Mouse (Mus musculus) heart, embryonic 15.5 days (tissue): ENCODE results near the gene Magi1. TPM values are rescaled to one million over a fixed set of nuclear protein-coding genes. Genes with fewer than 3 reads are reported as not detected.

Experiments
- ATAC-seq: fragments of 200-750 bp; cut with Nextera tagmentation; replicated peaks from 2 replicates; pipeline ENCODE4 v1.8.0; 2017; ENCODE audit warnings: low read depth, moderate TSS enrichment; ENCODE audit not compliant: insufficient number of reproducible peaks, insufficient read depth, low FRiP score
- H3K27ac ChIP-seq: fragments of 300-500 bp; sonication (generic); 2 replicates; pipeline ENCODE4 v1.5.1; 2015; ENCODE audit warnings: mild to moderate bottlenecking, inconsistent platforms
- H3K27me3 ChIP-seq: fragments of 300-500 bp; sonication (generic); 2 replicates; pipeline ENCODE4 v1.6.1; 2015; ENCODE audit warnings: inconsistent platforms
- H3K36me3 ChIP-seq: fragments of 300-500 bp; sonication (generic); 2 replicates; pipeline ENCODE4 v1.6.1; 2015; ENCODE audit warnings: mild to moderate bottlenecking, inconsistent platforms
- H3K4me1 ChIP-seq: fragments of 300-500 bp; sonication (generic); replicated peaks from 2 replicates; pipeline ENCODE4 v1.6.1; 2015; ENCODE audit warnings: inconsistent platforms
- H3K4me2 ChIP-seq: fragments of 300-500 bp; sonication (generic); 2 replicates; pipeline ENCODE4 v1.6.1; 2015; ENCODE audit warnings: inconsistent platforms, mild to moderate bottlenecking, moderate library complexity
- H3K4me3 ChIP-seq: fragments of 300-500 bp; sonication (generic); 2 replicates; pipeline ENCODE4 v1.5.1; 2015; ENCODE audit warnings: mild to moderate bottlenecking, inconsistent platforms
- H3K9ac ChIP-seq: fragments of 300-500 bp; sonication (generic); 2 replicates; pipeline ENCODE4 v1.6.1; 2015; ENCODE audit warnings: mild to moderate bottlenecking, inconsistent platforms
- H3K9me3 ChIP-seq: fragments of 300-500 bp; sonication (generic); replicated peaks from 2 replicates; pipeline ENCODE4 v1.6.1; 2016; ENCODE audit warnings: inconsistent platforms
- WGBS: fragments of 180-500 bp; shearing (Covaris S2); methylation state at CpG from one replicate; pipeline ENCODE4 v1.1.7; 2015; ENCODE audit warnings: mixed read lengths; 5-methylcytosine and 5-hydroxymethylcytosine counted together
- polyA plus RNA-seq: library from polyadenylated mRNA; unstranded; fragments of >200 nt; fragmentation: Nextera tagmentation; extraction: Ambion mirVana; gene quantifications from 2 replicates; pipeline ENCODE4 v1.2.1, GENCODE M21; 2015

The Magi1 gene
- polyA plus RNA-seq, 1 experiment from 2014 or later, result 7.5 TPM

GRCm38 (mm10) chr6:94154854-94155601 lies 128.7 kb downstream of the Magi1 start:
- H3K27me3 ChIP-seq, result no peaks in the 10 kb centered on the region
- H3K4me3 ChIP-seq, result no peak overlapping the region
- H3K36me3 ChIP-seq, result no peaks in the 10 kb centered on the region
- 61% methylated on average over 3 of the region's 3 CpGs for WGBS
- H3K9me3 ChIP-seq, result no peaks in the 10 kb centered on the region
- H3K9ac ChIP-seq, result no peak overlapping the region
- peaks cover 45% of the 10 kb centered on the region for H3K4me1 ChIP-seq
- ATAC-seq, result no peak
- H3K4me2 ChIP-seq, result no peak overlapping the region
- H3K27ac ChIP-seq, result no peak overlapping the region

GRCm38 (mm10) chr6:94152881-94153280 lies 130.8 kb downstream of the Magi1 start:
- WGBS, result 72% methylated on average over 9 of the region's 9 CpGs
- Histone ChIP-seq H3K4me2 (no peak overlapping the region), H3K9ac (no peak overlapping the region), H3K36me3 (no peaks in the 10 kb centered on the region), H3K9me3 (no peaks in the 10 kb centered on the region), H3K27ac (no peak overlapping the region), H3K27me3 (no peaks in the 10 kb centered on the region), H3K4me1 (peaks cover 32% of the 10 kb centered on the region), H3K4me3 (no peak overlapping the region)
- ATAC-seq, result no peak

GRCm38 (mm10) chr6:94150876-94151275 lies 132.8 kb downstream of the Magi1 start:
- no peak overlapping the region for H3K4me2 ChIP-seq
- WGBS, result 22% methylated on average over 4 of the region's 4 CpGs
- H3K27me3 ChIP-seq, result no peaks in the 10 kb centered on the region
- H3K4me1 ChIP-seq, result peaks cover 43% of the 10 kb centered on the region
- H3K27ac ChIP-seq, result peak overlapping the region; percentile 45
- no peak for ATAC-seq
- H3K36me3 ChIP-seq, result no peaks in the 10 kb centered on the region
- no peaks in the 10 kb centered on the region for H3K9me3 ChIP-seq
- no peak overlapping the region for H3K9ac ChIP-seq
- no peak overlapping the region for H3K4me3 ChIP-seq

- H3K4me3 ChIP-seq, result no peak overlapping the region
- ATAC-seq, result no peak
- H3K36me3 ChIP-seq, result no peaks in the 10 kb centered on the region
- WGBS, result 35% methylated on average over 2 of the region's 2 CpGs
- H3K4me1 ChIP-seq, result peaks cover 43% of the 10 kb centered on the region
- no peak overlapping the region for H3K9ac ChIP-seq
- no peaks in the 10 kb centered on the region for H3K9me3 ChIP-seq
- no peak overlapping the region for H3K4me2 ChIP-seq
- H3K27ac ChIP-seq, result no peak overlapping the region
- H3K27me3 ChIP-seq, result no peaks in the 10 kb centered on the region
Measured at GRCm38 (mm10) chr6:94149800-94150199, 133.9 kb downstream of the Magi1 start.

- Histone ChIP-seq H3K9ac (no peak overlapping the region), H3K4me2 (no peak overlapping the region), H3K27ac (peak overlapping the region; percentile 51; the same call in 1 of the 2 replicates), H3K9me3 (no peaks in the 10 kb centered on the region), H3K4me3 (no peak overlapping the region), H3K27me3 (no peaks in the 10 kb centered on the region), H3K4me1 (peaks cover 46% of the 10 kb centered on the region), H3K36me3 (no peaks in the 10 kb centered on the region)
- 33% methylated on average over 1 of the region's 1 CpGs for WGBS
- no peak for ATAC-seq
Measured at GRCm38 (mm10) chr6:94146206-94146493, 137.6 kb downstream of the Magi1 start.

- WGBS, result 73% methylated on average over 8 of the region's 8 CpGs
- no peak overlapping the region for H3K4me2 ChIP-seq
- no peak overlapping the region for H3K9ac ChIP-seq
- H3K27ac ChIP-seq, result peak overlapping the region; percentile 51; the same call in 1 of the 2 replicates
- H3K9me3 ChIP-seq, result no peaks in the 10 kb centered on the region
- H3K4me3 ChIP-seq, result no peak overlapping the region
- peaks cover 41% of the 10 kb centered on the region for H3K4me1 ChIP-seq
- no peaks in the 10 kb centered on the region for H3K27me3 ChIP-seq
- no peaks in the 10 kb centered on the region for H3K36me3 ChIP-seq
- peak; percentile 58 for ATAC-seq
Measured at GRCm38 (mm10) chr6:94145430-94146205, 138.1 kb downstream of the Magi1 start.

GRCm38 (mm10) chr6:94142493-94142892 lies 141.2 kb downstream of the Magi1 start:
- Histone ChIP-seq H3K27ac (no peak overlapping the region), H3K27me3 (no peaks in the 10 kb centered on the region), H3K4me1 (peaks cover 30% of the 10 kb centered on the region), H3K36me3 (no peaks in the 10 kb centered on the region), H3K4me3 (no peak overlapping the region), H3K9me3 (no peaks in the 10 kb centered on the region), H3K9ac (no peak overlapping the region), H3K4me2 (no peak overlapping the region)
- WGBS, result 83% methylated on average over 2 of the region's 2 CpGs
- ATAC-seq, result no peak

- no peak for ATAC-seq
- no peaks in the 10 kb centered on the region for H3K27me3 ChIP-seq
- no peak overlapping the region for H3K27ac ChIP-seq
- no peaks in the 10 kb centered on the region for H3K9me3 ChIP-seq
- no peak overlapping the region for H3K4me2 ChIP-seq
- H3K4me1 ChIP-seq, result peaks cover 25% of the 10 kb centered on the region
- H3K9ac ChIP-seq, result no peak overlapping the region
- 52% methylated on average over 2 of the region's 2 CpGs for WGBS
- no peaks in the 10 kb centered on the region for H3K36me3 ChIP-seq
- no peak overlapping the region for H3K4me3 ChIP-seq
Measured at GRCm38 (mm10) chr6:94141496-94141895, 142.2 kb downstream of the Magi1 start.

- no peak overlapping the region for H3K4me2 ChIP-seq
- H3K27me3 ChIP-seq, result no peaks in the 10 kb centered on the region
- no peak overlapping the region for H3K27ac ChIP-seq
- H3K9ac ChIP-seq, result no peak overlapping the region
- H3K36me3 ChIP-seq, result no peaks in the 10 kb centered on the region
- ATAC-seq, result no peak
- H3K4me1 ChIP-seq, result peaks cover 12% of the 10 kb centered on the region; the same call in 1 of the 2 replicates
- 78% methylated on average over 3 of the region's 3 CpGs for WGBS
- H3K9me3 ChIP-seq, result no peaks in the 10 kb centered on the region
- H3K4me3 ChIP-seq, result no peak overlapping the region
Measured at GRCm38 (mm10) chr6:94139952-94140414, 143.7 kb downstream of the Magi1 start.

GRCm38 (mm10) chr6:94136693-94137092 lies 147.0 kb downstream of the Magi1 start:
- Histone ChIP-seq H3K9me3 (no peaks in the 10 kb centered on the region), H3K27me3 (no peaks in the 10 kb centered on the region), H3K9ac (no peak overlapping the region), H3K4me2 (no peak overlapping the region), H3K4me3 (no peak overlapping the region), H3K27ac (no peak overlapping the region), H3K36me3 (no peaks in the 10 kb centered on the region), H3K4me1 (peaks cover 7% of the 10 kb centered on the region; the same call in 1 of the 2 replicates)
- ATAC-seq, result no peak
- WGBS, result 83% methylated on average over 3 of the region's 3 CpGs

GRCm38 (mm10) chr6:94134159-94134558 lies 149.6 kb downstream of the Magi1 start:
- H3K27ac ChIP-seq, result no peak overlapping the region

More at GRCm38 (mm10) chr6:94134159-94134558, 149.6 kb downstream of the Magi1 start:
- Histone ChIP-seq H3K4me2 (no peak overlapping the region), H3K36me3 (no peaks in the 10 kb centered on the region), H3K4me1 (peaks cover 15% of the 10 kb centered on the region; the same call in 1 of the 2 replicates), H3K4me3 (no peak overlapping the region), H3K9ac (no peak overlapping the region), H3K9me3 (no peaks in the 10 kb centered on the region), H3K27me3 (no peaks in the 10 kb centered on the region)
- WGBS, result 72% methylated on average over 5 of the region's 5 CpGs
- ATAC-seq, result no peak
